Mouse (Mus musculus) MEL (cell line): ENCODE results near the gene Lrrc4. TPM values are rescaled to one million over a fixed set of nuclear protein-coding genes. Genes with fewer than 3 reads are reported as not detected.

ENCODE experiments used
- DNase-seq: peaks from one replicate; pipeline ENCODE4 v3.0.0; 2011; ENCODE audit warnings: low read depth, low spot score
- H3K27ac ChIP-seq: 2 replicates; pipeline ENCODE4 v1.5.1; 2012; ENCODE audit warnings: low read depth, mild to moderate bottlenecking, control low read depth, low read length, moderate library complexity; ENCODE audit not compliant: control insufficient read depth
- H3K27me3 ChIP-seq, 2 experiments: fragments of 150-350 bp in 1 of 2; sonication (generic) in 1 of 2; 2 replicates each; pipeline ENCODE4 v1.6.1; 2012; ENCODE audit warnings: low read length in 2 of 2, mild to moderate bottlenecking in 2 of 2, improper control_type of control experiment in 1 of 2, moderate library complexity in 1 of 2; ENCODE audit not compliant: insufficient read depth in 2 of 2, control insufficient read depth in 1 of 2
- H3K36me3 ChIP-seq, 2 experiments: 2 replicates each; pipeline ENCODE4 v1.6.1; 2012 to 2014; ENCODE audit warnings: low read length in 2 of 2, improper control_type of control experiment in 1 of 2, inconsistent platforms in 1 of 2, mild to moderate bottlenecking in 1 of 2; ENCODE audit not compliant: insufficient read depth in 2 of 2, control insufficient read depth in 1 of 2
- H3K4me1 ChIP-seq, 2 experiments: fragments of 150-350 bp in 1 of 2; sonication (generic) in 1 of 2; 2 replicates each; pipeline ENCODE4 v1.6.1; 2012; ENCODE audit warnings: low read length in 2 of 2, improper control_type of control experiment in 1 of 2, mild to moderate bottlenecking in 1 of 2; ENCODE audit not compliant: insufficient read depth in 2 of 2, control insufficient read depth in 1 of 2
- H3K4me3 ChIP-seq, 2 experiments: fragments of 150-350 bp in 1 of 2; sonication (generic) in 1 of 2; 2 replicates each; pipeline ENCODE4 v1.5.1; 2012; ENCODE audit warnings: low read depth in 2 of 2, low read length in 2 of 2, mild to moderate bottlenecking in 2 of 2, moderate library complexity in 2 of 2, control low read depth in 1 of 2, improper control_type of control experiment in 1 of 2; ENCODE audit not compliant: control insufficient read depth in 1 of 2, insufficient read depth in 1 of 2
- H3K79me2 ChIP-seq: 2 replicates; pipeline ENCODE4 v1.6.1; 2012; ENCODE audit warnings: mild to moderate bottlenecking, low read length, moderate library complexity; ENCODE audit not compliant: control insufficient read depth, poor library complexity, insufficient read depth
- H3K9ac ChIP-seq: 2 replicates; pipeline ENCODE4 v1.6.1; 2012; ENCODE audit warnings: low read depth, mild to moderate bottlenecking, control low read depth, low read length, moderate library complexity; ENCODE audit not compliant: control insufficient read depth, poor library complexity, severe bottlenecking
- H3K9me3 ChIP-seq: fragments of 150-350 bp; sonication (generic); replicated peaks from 2 replicates; pipeline ENCODE4 v1.6.1; 2012; ENCODE audit warnings: mild to moderate bottlenecking, low read length, improper control_type of control experiment, moderate library complexity; ENCODE audit not compliant: insufficient read depth
- BHLHE40 ChIP-seq: IDR thresholded peaks from 2 replicates; pipeline ENCODE4 v1.6.1; 2012; ENCODE audit warnings: low read depth, mild to moderate bottlenecking, inconsistent platforms, low read length, improper control_type of control experiment, borderline replicate concordance
- CHD2 ChIP-seq: IDR thresholded peaks from 2 replicates; pipeline ENCODE4 v1.6.1; 2011; ENCODE audit warnings: low read length, improper control_type of control experiment
- HCFC1 ChIP-seq: IDR thresholded peaks from 2 replicates; pipeline ENCODE4 v1.6.1; 2012; ENCODE audit warnings: low read depth, mild to moderate bottlenecking, inconsistent platforms, low read length, improper control_type of control experiment, moderate library complexity
- KAT2A ChIP-seq: conservative IDR thresholded peaks from 2 replicates; pipeline ENCODE4 v1.6.1; 2012; ENCODE audit warnings: low read depth, low read length, improper control_type of control experiment, inconsistent platforms
- MAX ChIP-seq: IDR thresholded peaks from 2 replicates; pipeline ENCODE4 v1.6.1; 2011; ENCODE audit warnings: low read length, improper control_type of control experiment
- MXI1 ChIP-seq: IDR thresholded peaks from 2 replicates; pipeline ENCODE4 v1.6.1; 2011; ENCODE audit warnings: mild to moderate bottlenecking, low read depth, low read length, improper control_type of control experiment
- MYC ChIP-seq: IDR thresholded peaks from 2 replicates; pipeline ENCODE4 v1.6.1; 2011; ENCODE audit warnings: low read depth, mild to moderate bottlenecking, low read length, improper control_type of control experiment, moderate library complexity
- NRF1 ChIP-seq: IDR thresholded peaks from 2 replicates; pipeline ENCODE4 v1.6.1; 2014; ENCODE audit warnings: low read depth, mild to moderate bottlenecking, inconsistent platforms, low read length, improper control_type of control experiment, moderate library complexity; ENCODE audit not compliant: poor library complexity, insufficient read depth, severe bottlenecking
- RAD21 ChIP-seq: IDR thresholded peaks from 2 replicates; pipeline ENCODE4 v1.6.1; 2011; ENCODE audit warnings: mild to moderate bottlenecking, low read depth, low read length, improper control_type of control experiment
- RCOR1 ChIP-seq: IDR thresholded peaks from 2 replicates; pipeline ENCODE4 v1.6.1; 2012; ENCODE audit warnings: low read depth, mild to moderate bottlenecking, inconsistent platforms, low read length, improper control_type of control experiment
- TCF12 ChIP-seq: IDR thresholded peaks from 2 replicates; pipeline ENCODE4 v1.6.1; 2014; ENCODE audit warnings: low read depth, mild to moderate bottlenecking, inconsistent platforms, low read length, improper control_type of control experiment, moderate library complexity
- ZKSCAN1 ChIP-seq: IDR thresholded peaks from 2 replicates; pipeline ENCODE4 v1.6.1; 2012; ENCODE audit warnings: low read depth, mild to moderate bottlenecking, inconsistent platforms, low read length, improper control_type of control experiment, moderate library complexity
- polyA plus RNA-seq, 2 experiments: library from polyadenylated mRNA; stranded (reverse) in 1 of 2; unstranded in 1 of 2; fragments of >175 nt in 1 of 2; fragments of >200 nt in 1 of 2; gene quantifications; 2 replicates each; pipeline versions ENCODE4 v1.2.1 to v1.2.4; 2012; ENCODE audit warnings: low replicate concordance in 2 of 2, low read depth in 1 of 2; ENCODE audit not compliant: insufficient read length in 2 of 2, insufficient read depth in 1 of 2, missing spikeins in 1 of 2
- total RNA-seq: library from RNA; depleted of rRNA; stranded (reverse); fragments of 300-350 nt; gene quantifications from 2 replicates; pipeline ENCODE4 v1.2.3, GENCODE M21; 2012

Lrrc4 gene
- total and polyA plus RNA-seq, 3 experiments: 0.07 to 0.12 TPM; not detected in 1

DNA sequence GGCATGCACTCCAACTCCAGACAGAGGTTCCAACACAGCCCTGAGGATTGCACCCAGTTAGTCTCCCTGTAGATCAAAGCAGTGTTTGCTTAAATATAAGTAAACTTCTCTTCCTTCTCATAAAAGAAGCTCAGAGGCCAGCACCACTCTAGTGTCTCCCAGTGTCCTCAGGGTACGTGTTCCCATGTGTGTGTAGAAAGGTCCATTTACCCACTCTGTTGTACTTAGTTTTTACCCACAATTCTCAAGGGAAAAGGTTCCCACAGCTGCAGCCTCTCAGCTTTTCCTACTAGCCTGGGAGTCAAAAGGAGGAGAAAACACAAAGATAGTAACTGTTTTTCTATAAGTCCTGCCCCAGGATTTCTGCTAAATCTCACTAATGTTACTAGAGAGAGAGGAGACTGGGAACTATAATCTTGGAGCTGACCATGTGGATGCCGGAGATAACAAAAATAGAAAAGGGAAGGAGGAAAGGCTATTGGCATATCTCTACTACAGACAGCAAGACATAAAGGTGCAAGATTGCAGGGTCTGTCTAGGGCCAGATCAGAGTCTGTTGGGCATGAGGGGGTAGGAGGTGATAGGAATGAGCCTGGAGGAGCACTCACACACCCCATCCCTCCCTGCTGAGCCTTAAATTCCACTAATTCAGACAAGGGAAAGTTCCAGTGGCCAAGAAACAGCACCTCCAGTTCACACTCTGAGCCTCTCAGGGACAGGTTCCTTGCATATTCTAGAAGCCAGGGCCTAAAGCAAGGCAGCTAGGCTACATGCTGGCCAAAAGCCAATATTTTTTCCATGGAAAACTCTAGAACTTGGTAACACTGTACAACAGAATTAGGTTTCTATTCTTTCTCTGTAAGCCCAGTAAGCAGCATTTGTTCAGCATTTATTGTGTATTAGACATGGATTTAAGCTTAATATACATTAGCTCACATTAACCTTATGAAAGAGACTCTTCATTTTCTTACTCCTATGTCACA lies 25.9 kb upstream of the Lrrc4 start (continued):
- no peak for TF ChIP-seq BHLHE40
- no peak for TF ChIP-seq MYC
- TF ChIP-seq RCOR1: peak; percentile 92

DNA sequence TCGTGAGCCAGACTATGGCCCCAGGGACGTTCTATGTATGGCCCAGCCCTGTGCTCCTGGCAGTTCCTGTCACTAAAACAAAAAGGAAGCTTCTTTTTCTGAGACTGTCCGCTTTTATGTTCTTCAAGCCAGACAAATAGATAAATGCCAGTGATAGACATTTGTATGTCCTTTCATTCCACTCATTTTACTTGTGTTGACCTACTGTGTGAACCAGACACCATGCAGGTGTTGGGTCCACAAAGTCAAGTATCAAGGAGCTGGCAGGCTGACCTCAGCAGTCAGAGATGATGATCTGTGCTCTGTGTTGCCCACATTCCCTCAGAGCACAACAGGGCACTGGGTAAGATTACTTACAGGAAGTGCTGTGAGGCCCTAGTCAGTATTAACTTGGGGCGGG lies 25.2 kb upstream of the Lrrc4 start:
- peak overlapping the region; percentile 11; the same call in 1 of the 2 replicates for H3K27ac ChIP-seq

DNA sequence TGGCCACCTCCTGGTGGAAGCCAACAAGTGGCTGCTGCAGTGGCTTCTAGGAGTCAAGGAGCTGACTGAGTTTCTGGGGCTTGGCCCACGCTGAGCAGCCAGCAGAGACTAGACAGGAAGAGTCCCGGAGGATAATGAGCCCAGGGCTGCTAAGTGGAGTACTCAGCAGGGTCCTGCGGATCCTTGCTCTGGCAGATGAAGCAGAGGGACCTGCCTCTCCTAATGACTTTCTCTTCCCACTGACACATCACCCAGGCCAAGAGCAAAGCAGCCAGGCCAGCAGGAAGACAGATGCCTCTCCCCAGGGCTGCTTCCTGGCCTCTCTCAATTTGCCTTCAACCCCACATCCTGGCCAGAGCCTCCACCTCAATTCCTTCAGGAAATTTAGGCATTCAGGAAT lies 23.9 kb upstream of the Lrrc4 start:
- Histone ChIP-seq H3K27me3 (no peaks in the 10 kb centered on the region), H3K27ac (no peak overlapping the region), H3K79me2 (no peaks in the 10 kb centered on the region), H3K9ac (no peak overlapping the region), H3K36me3 (peaks cover 7 to 26% of the 10 kb centered on the region in 2 experiments), H3K4me1 (peaks cover 15 to 20% of the 10 kb centered on the region in 2 experiments)
- DNase-seq: no peak
- no peak for TF ChIP-seq MAX
- TF ChIP-seq TCF12: no peak
- no peak for TF ChIP-seq ZKSCAN1
- TF ChIP-seq NRF1: no peak
- TF ChIP-seq MXI1: no peak
- TF ChIP-seq, all 39 proteins: peak for 0
- Histone ChIP-seq H3K9me3 (no peaks in the 10 kb centered on the region), H3K4me3 (no peak overlapping the region)

More for the DNA sequence above, 25.2 kb upstream of the Lrrc4 start:
- DNase-seq: no peak
- H3K4me1 ChIP-seq: peaks cover 15 to 20% of the 10 kb centered on the region in 2 experiments
- no peak overlapping the region for H3K4me3 ChIP-seq
- TF ChIP-seq NRF1 (no peak), HCFC1 (no peak), RAD21 (no peak), ZKSCAN1 (peak; percentile 65), CHD2 (no peak), KAT2A (no peak)
- no peaks in the 10 kb centered on the region for H3K9me3 ChIP-seq
- no peaks in the 10 kb centered on the region for H3K79me2 ChIP-seq
- no peaks in the 10 kb centered on the region for H3K27me3 ChIP-seq
- peaks cover 3 to 26% of the 10 kb centered on the region in 2 experiments for H3K36me3 ChIP-seq
- H3K9ac ChIP-seq: no peak overlapping the region
